ENCODE assay signal across 11 mouse cellular contexts in genomic region chr11:107965449-107965848, GRCm38 (mm10). TPM values are rescaled to one million over a fixed set of nuclear protein-coding genes. Genes with fewer than 3 reads are reported as not detected.
DNase-seq lines count a peak whose midpoint lies in the region; ATAC-seq and TF ChIP-seq lines count a peak whose summit lies in the region.
"Had no signal": no experiment of that assay in that cellular context is flagged by ENCODE, and none has a peak within 500 bp of the region (broad histone marks: within the 10 kb centered on the region; RNA-seq: fewer than 3 reads in every experiment).

No protein-coding gene starts in this region.

- H3K4me2 ChIP-seq in hindbrain, embryonic 16.5 days (ENCODE audit: low read length) = no peak overlapping the region
- H3K4me2 ChIP-seq: limb, embryonic 15.5 days; stomach, embryonic 15.5 days had no signal

- peak; percentile 7 for DNase-seq in adrenal gland, postnatal 10 days
- DNase-seq in adrenal gland, adult 8-10 months = no peak
- peak; percentile 43 to 62 for DNase-seq in cerebellum, adult 2 months
- DNase-seq in left cerebral cortex, postnatal 36 days (ENCODE audit: low spot score in 2 of 2) = peak; percentile 46 to 50
- no peak for DNase-seq in lung, postnatal 4 days
- no peak for DNase-seq in adrenal gland, postnatal 36 days
- DNase-seq: embryo, embryonic 11 days had no signal

- H3K4me1 ChIP-seq in cerebellum, adult 2 months (ENCODE audit: control insufficient read depth, insufficient read depth, low read length) = no peaks in the 10 kb centered on the region; the same call in 1 of the 2 replicates
- peaks cover 16% of the 10 kb centered on the region for H3K4me1 ChIP-seq in hindbrain, embryonic 16.5 days (ENCODE audit: control insufficient read depth, insufficient read depth, low read depth, low read length)
- H3K4me1 ChIP-seq: stomach, embryonic 15.5 days had no signal

- no peaks in the 10 kb centered on the region for H3K9me3 ChIP-seq in hindbrain, embryonic 16.5 days (ENCODE audit: control insufficient read depth, low read length)
- H3K9me3 ChIP-seq: limb, embryonic 15.5 days; stomach, embryonic 15.5 days had no signal

- TF ChIP-seq POLR2A in cerebellum, adult 2 months (IDR thresholded peaks at IDR 0.05; ENCODE audit: borderline replicate concordance, insufficient read depth, low read length) = no peak

- no peak overlapping the region for H3K9ac ChIP-seq in hindbrain, embryonic 16.5 days (ENCODE audit: low read depth, low read length)
- H3K9ac ChIP-seq: limb, embryonic 15.5 days; stomach, embryonic 15.5 days had no signal

- H3K36me3 ChIP-seq in hindbrain, embryonic 16.5 days (ENCODE audit: control insufficient read depth, insufficient read depth, low read length) = peaks cover 2% of the 10 kb centered on the region; the same call in 1 of the 2 replicates
- H3K36me3 ChIP-seq: stomach, embryonic 15.5 days had no signal

- WGBS in cerebellum, adult 2 months = 30% methylated on average over 7 of the region's 7 CpGs
- WGBS in hindbrain, embryonic 16.5 days = 48% methylated on average over 7 of the region's 7 CpGs

- peak; percentile 91 for ATAC-seq in hindbrain, embryonic 16.5 days
- no peak for ATAC-seq in granulocyte monocyte progenitor cell, adult 5-6 weeks (replicated peaks; ENCODE audit: poor library complexity, severe bottlenecking)

- no peak for TF ChIP-seq CTCF in cerebellum, adult 2 months (IDR thresholded peaks at IDR 0.05; ENCODE audit: borderline replicate concordance, insufficient read depth, low read depth, low read length)

- H3K27me3 ChIP-seq in cerebellum, adult 2 months (ENCODE audit: control insufficient read depth, insufficient read depth, low read length) = no peaks in the 10 kb centered on the region
- H3K27me3 ChIP-seq in hindbrain, embryonic 16.5 days (replicated peaks; ENCODE audit: control insufficient read depth, insufficient read depth, low read length) = no peaks in the 10 kb centered on the region
- H3K27me3 ChIP-seq: limb, embryonic 15.5 days; stomach, embryonic 15.5 days had no signal

- no peak overlapping the region for H3K4me3 ChIP-seq in cerebellum, adult 2 months (replicated peaks; ENCODE audit: insufficient read depth, low read depth, low read length)
- H3K4me3 ChIP-seq in hindbrain, embryonic 16.5 days (ENCODE audit: low read length) = no peak overlapping the region
- H3K4me3 ChIP-seq: limb, embryonic 15.5 days; stomach, embryonic 15.5 days had no signal

- no peak overlapping the region for H3K27ac ChIP-seq in cerebellum, adult 2 months (ENCODE audit: insufficient read depth, low read length)
- peak overlapping the region; percentile 61; the same call in 1 of the 2 replicates for H3K27ac ChIP-seq in hindbrain, embryonic 16.5 days (ENCODE audit: low read depth, low read length)
- H3K27ac ChIP-seq: limb, embryonic 15.5 days; stomach, embryonic 15.5 days had no signal

- intact Hi-C loops in left cerebral cortex, postnatal 36 days (cut with DNase I) = no loop called here

RNA-seq across cellular contexts. Expression of gene Cacng5, which starts 50.6 kb away (rescaled TPM):
- 1 to 10 TPM in 1 of 2 experiments, under 1 TPM in 1; 0.87 to 1.4 TPM for total RNA-seq in adrenal gland, postnatal 10 days (2021)
- total RNA-seq in adrenal gland, adult 8-10 months (2022) = under 1 TPM; 0.12 to 0.24 (median 0.17) TPM
- polyA plus RNA-seq in cerebellum, adult 2 months (2012; rRNA removed) = 25.7 and 30.1 TPM in 2 replicates
- polyA plus RNA-seq in hindbrain, embryonic 16.5 days (2015; fragmentation: Nextera tagmentation; extraction: Ambion mirVana) = 13.3 and 14.3 TPM in 2 replicates
- 10 to 100 TPM; 10.4 to 17.1 TPM for total RNA-seq in left cerebral cortex, postnatal 36 days (2021)
- total RNA-seq in granulocyte monocyte progenitor cell, adult 5-6 weeks (2014; fragmentation: Nextera tagmentation) = not detected in 2 replicates
- total RNA-seq in granulocyte monocyte progenitor cell, adult 5-6 weeks (2017) = not detected in 2 replicates
- total RNA-seq in adrenal gland, postnatal 36 days (2021) = under 1 TPM; 0.07 to 0.13 TPM

Comparison
In these comparisons a context has a peak if more than half of its experiments do, and no peak if none do; other contexts are left out.
1. DNase-seq: peak in adrenal gland, postnatal 10 days (single experiment), cerebellum, adult 2 months (2 of 2) and left cerebral cortex, postnatal 36 days (2 of 2); none in adrenal gland, adult 8-10 months (single experiment), lung, postnatal 4 days (0 of 2) and adrenal gland, postnatal 36 days (0 of 2).
2. RNA of gene Cacng5, which starts 50.6 kb away (total RNA-seq): 10.4 to 17.1 TPM in left cerebral cortex, postnatal 36 days; 0.87 to 1.4 TPM in adrenal gland, postnatal 10 days, 0.12 to 0.24 TPM in adrenal gland, adult 8-10 months, 0.07 to 0.13 TPM in adrenal gland, postnatal 36 days and not detected in granulocyte monocyte progenitor cell, adult 5-6 weeks; every median in the first group is over 4 times any median in the second.